Mouse (Mus musculus) myocyte (in vitro differentiated cells): ENCODE data around the gene Tiam2.

Experiments
- E2F4 ChIP-seq: IDR thresholded peaks from one replicate; pipeline ENCODE4 v1.6.1; 2011; ENCODE audit warnings: mild to moderate bottlenecking, control low read depth, moderate library complexity; ENCODE audit not compliant: insufficient read depth
- MAX ChIP-seq: IDR thresholded peaks from one replicate; pipeline ENCODE4 v1.6.1; 2011; ENCODE audit warnings: low read depth, mild to moderate bottlenecking, control low read depth
- MYOD1 ChIP-seq, 3 experiments: IDR thresholded peaks; one replicate each; pipeline ENCODE4 v1.6.1; 2011; ENCODE audit warnings: control low read depth in 2 of 3, low read depth in 2 of 3, mild to moderate bottlenecking in 2 of 3, moderate library complexity in 1 of 3; ENCODE audit not compliant: insufficient read length in 2 of 3, control insufficient read depth in 1 of 3
- MYOG ChIP-seq, 3 experiments: IDR thresholded peaks; one replicate each; pipeline ENCODE4 v1.6.1; 2011; ENCODE audit warnings: control low read depth in 2 of 3, low read depth in 2 of 3, mild to moderate bottlenecking in 2 of 3; ENCODE audit not compliant: insufficient read length in 2 of 3, control insufficient read depth in 1 of 3, insufficient read depth in 1 of 3
- POLR2A ChIP-seq: IDR thresholded peaks from one replicate; pipeline ENCODE4 v1.6.1; 2011; ENCODE audit warnings: low read depth, mild to moderate bottlenecking, control low read depth, moderate library complexity; ENCODE audit not compliant: insufficient read length
- POLR2AphosphoS2 ChIP-seq: IDR thresholded peaks from one replicate; pipeline ENCODE4 v1.6.1; 2011; ENCODE audit warnings: low read depth, control low read depth; ENCODE audit not compliant: insufficient read length
- REST ChIP-seq: IDR thresholded peaks from one replicate; pipeline ENCODE4 v1.6.1; 2011; ENCODE audit warnings: mild to moderate bottlenecking, control low read depth, moderate library complexity; ENCODE audit not compliant: insufficient read depth, insufficient read length
- TCF12 ChIP-seq: IDR thresholded peaks from one replicate; pipeline ENCODE4 v1.6.1; 2011; ENCODE audit warnings: mild to moderate bottlenecking, control low read depth; ENCODE audit not compliant: poor library complexity, insufficient read depth, severe bottlenecking
- TCF3 ChIP-seq: IDR thresholded peaks from one replicate; pipeline ENCODE4 v1.6.1; 2011; ENCODE audit warnings: low read depth, control low read depth; ENCODE audit not compliant: insufficient read length
- USF1 ChIP-seq: IDR thresholded peaks from one replicate; pipeline ENCODE4 v1.6.1; 2011; ENCODE audit warnings: low read depth, mild to moderate bottlenecking, control low read depth, moderate library complexity

GRCm38 (mm10) chr17:3432590-3433498 lies 106.5 kb downstream of the Tiam2 start:
- no peak for TF ChIP-seq POLR2A
- TF ChIP-seq TCF12, result no peak
- TF ChIP-seq USF1, result no peak
- no peak for TF ChIP-seq POLR2AphosphoS2
- TF ChIP-seq E2F4, result no peak
- no peak for TF ChIP-seq MYOG (IDR thresholded peaks at IDR 0.05; ENCODE audit: control insufficient read depth in 1 of 3, insufficient read depth in 1 of 3, insufficient read length in 2 of 3, low read depth in 2 of 3)
- TF ChIP-seq MAX, result no peak
- no peak for TF ChIP-seq MYOD1 (IDR thresholded peaks at IDR 0.05; ENCODE audit: control insufficient read depth in 1 of 3, insufficient read length in 2 of 3, low read depth in 2 of 3)
- TF ChIP-seq REST, result no peak
- TF ChIP-seq TCF3, result no peak
